Mouse (Mus musculus) kidney, adult 2 months (tissue): ENCODE measurements at regions not wholly inside any gene's neighbourhood (a gene's known extent, or its start where the extent isn't known, plus 50 kb on each side); places are given as distances from the start of the nearest gene placed in this dataset.

Experiments used
- CTCF ChIP-seq: fragments of 200-500 bp; conservative IDR thresholded peaks from 2 replicates; pipeline ENCODE4 v1.5.1; 2011; ENCODE audit warnings: low read depth, mild to moderate bottlenecking, control low read depth, low read length, moderate library complexity, mixed read lengths; ENCODE audit not compliant: insufficient read depth, insufficient read length
- POLR2A ChIP-seq: fragments of 200-500 bp; IDR thresholded peaks from one replicate; pipeline ENCODE4 v1.6.1; 2011; ENCODE audit warnings: low read depth, low read length, control low read depth

GRCm38 (mm10) chr7:47691121-47691520 lies 89.9 kb upstream of the Mrgpra3 start:
- TF ChIP-seq POLR2A: no peak
- no peak for TF ChIP-seq CTCF
